Mouse (Mus musculus) heart, embryonic 14.5 days (tissue): ENCODE measurements at regions not wholly inside any gene's neighbourhood (a gene's known extent, or its start where the extent isn't known, plus 50 kb on each side); places are given as distances from the start of the nearest gene placed in this dataset.

Experiments used
- ATAC-seq: fragments of 200-750 bp; cut with Nextera tagmentation; 2 replicates; pipeline ENCODE4 v1.8.0; 2017; ENCODE audit warnings: low read depth, moderate TSS enrichment; ENCODE audit not compliant: insufficient number of reproducible peaks, insufficient read depth, low FRiP score
- H3K27ac ChIP-seq, 2 experiments: fragments of 200-500 bp in 1 of 2; fragments of 300-500 bp in 1 of 2; sonication (generic) in 1 of 2; replicated peaks in 1 of 2; 2 replicates each; pipeline ENCODE4 v1.5.1; 2012 to 2014; ENCODE audit warnings: low read depth in 2 of 2, low read length in 2 of 2, control low read depth in 1 of 2, mild to moderate bottlenecking in 1 of 2, mixed read lengths in 1 of 2; ENCODE audit not compliant: control insufficient read depth in 1 of 2, insufficient read depth in 1 of 2
- H3K27me3 ChIP-seq: fragments of 300-500 bp; sonication (generic); 2 replicates; pipeline ENCODE4 v1.6.1; 2014; ENCODE audit warnings: mild to moderate bottlenecking, low read length, control low read depth; ENCODE audit not compliant: control insufficient read depth, insufficient read depth
- H3K36me3 ChIP-seq: fragments of 300-500 bp; sonication (generic); 2 replicates; pipeline ENCODE4 v1.6.1; 2014; ENCODE audit warnings: mild to moderate bottlenecking, control low read depth, low read length, mixed read lengths; ENCODE audit not compliant: control insufficient read depth, insufficient read depth
- H3K4me1 ChIP-seq, 2 experiments: fragments of 200-500 bp in 1 of 2; fragments of 300-500 bp in 1 of 2; sonication (generic) in 1 of 2; 2 replicates each; pipeline ENCODE4 v1.6.1; 2012 to 2014; ENCODE audit warnings: low read length in 2 of 2, control low read depth in 1 of 2, mixed read lengths in 1 of 2; ENCODE audit not compliant: control insufficient read depth in 2 of 2, insufficient read depth in 2 of 2
- H3K4me2 ChIP-seq: fragments of 300-500 bp; sonication (generic); 2 replicates; pipeline ENCODE4 v1.6.1; 2014; ENCODE audit warnings: mild to moderate bottlenecking, low read length
- H3K4me3 ChIP-seq, 2 experiments: fragments of 200-500 bp in 1 of 2; fragments of 300-500 bp in 1 of 2; sonication (generic) in 1 of 2; 2 replicates each; pipeline ENCODE4 v1.5.1; 2012 to 2014; ENCODE audit warnings: low read length in 2 of 2, mild to moderate bottlenecking in 2 of 2, control low read depth in 1 of 2, low read depth in 1 of 2, moderate library complexity in 1 of 2; ENCODE audit not compliant: control insufficient read depth in 1 of 2, insufficient read depth in 1 of 2
- H3K9ac ChIP-seq: fragments of 300-500 bp; sonication (generic); 2 replicates; pipeline ENCODE4 v1.6.1; 2014; ENCODE audit warnings: mild to moderate bottlenecking, low read length
- H3K9me3 ChIP-seq: fragments of 300-500 bp; sonication (generic); 2 replicates; pipeline ENCODE4 v1.6.1; 2016; ENCODE audit warnings: low read length, control low read depth; ENCODE audit not compliant: control insufficient read depth
- WGBS: fragments of 180-500 bp; shearing (Covaris S2); extraction: QIAGEN DNeasy Blood & Tissue Kit; methylation state at CpG from one replicate; pipeline ENCODE4 v1.1.7; 2014; 5-methylcytosine and 5-hydroxymethylcytosine counted together

DNA sequence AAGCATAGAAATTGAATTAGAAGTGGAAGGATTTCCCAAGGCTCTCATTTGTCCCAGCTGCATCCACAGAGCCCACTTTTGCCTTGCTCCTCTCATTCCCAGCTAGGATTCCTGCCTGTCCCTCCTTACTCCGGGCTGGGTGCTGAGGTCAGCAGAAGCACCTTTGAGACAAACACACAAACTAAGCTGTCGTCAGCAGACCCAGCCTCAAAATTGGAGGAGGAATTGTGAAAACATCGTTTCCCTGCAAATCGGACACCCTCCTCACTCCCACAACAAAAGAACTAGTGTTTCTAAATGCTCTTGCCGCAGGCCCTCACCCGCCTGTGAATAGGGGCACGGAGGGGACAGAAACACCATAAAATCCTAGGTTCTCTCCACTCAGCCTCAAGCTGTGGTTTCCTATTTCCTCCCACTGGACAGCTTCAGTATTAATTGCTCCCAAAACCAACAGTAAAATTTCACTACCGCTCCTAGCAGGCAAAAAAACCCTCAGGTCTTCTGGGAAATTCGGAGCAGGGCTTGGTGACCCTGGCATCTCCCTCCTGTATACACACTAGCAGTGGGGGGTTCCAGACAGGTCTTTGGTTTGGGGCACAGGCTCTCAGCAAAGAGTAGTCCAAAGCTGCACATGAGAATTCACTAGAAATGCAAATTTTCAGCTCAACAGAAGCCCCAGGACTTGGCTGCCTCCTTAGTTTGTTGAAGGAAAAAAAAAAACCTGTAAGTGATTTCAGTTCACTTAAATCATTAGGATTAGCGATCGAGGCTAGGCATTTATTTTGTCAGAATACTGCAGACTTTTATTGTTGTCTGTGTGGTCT is 123.5 kb upstream of the Adamts9 start:
- ATAC-seq: no peak
- WGBS: 81% methylated on average over 11 of the region's 11 CpGs
- Histone ChIP-seq H3K36me3 (no peaks in the 10 kb centered on the region), H3K4me2 (peak overlapping the region; percentile 48), H3K27ac (peak overlapping the region; percentile 34 to 45; a peak in 1 of 4 replicates), H3K9ac (no peak overlapping the region), H3K9me3 (no peaks in the 10 kb centered on the region), H3K4me1 (peaks cover 4 to 13% of the 10 kb centered on the region in 2 experiments), H3K27me3 (no peaks in the 10 kb centered on the region), H3K4me3 (no peak overlapping the region)

GRCm38 (mm10) chr6:93065917-93066552 is 122.7 kb upstream of the Adamts9 start:
- no peak for ATAC-seq
- H3K9ac ChIP-seq: no peak overlapping the region
- peak overlapping the region; percentile 48 for H3K4me2 ChIP-seq
- no peaks in the 10 kb centered on the region for H3K36me3 ChIP-seq
- H3K27me3 ChIP-seq: no peaks in the 10 kb centered on the region
- 57% methylated on average over 12 of the region's 12 CpGs for WGBS
- H3K27ac ChIP-seq: peak overlapping the region; percentile 28 to 45; a peak in 3 of 4 replicates
- 0 out of 4 replicates have a peak overlapping the region, but pooled peaks of 1 of the 2 experiments have one; percentile 3 for H3K4me3 ChIP-seq
- H3K9me3 ChIP-seq: no peaks in the 10 kb centered on the region
- peaks cover 4 to 13% of the 10 kb centered on the region in 2 experiments for H3K4me1 ChIP-seq

DNA sequence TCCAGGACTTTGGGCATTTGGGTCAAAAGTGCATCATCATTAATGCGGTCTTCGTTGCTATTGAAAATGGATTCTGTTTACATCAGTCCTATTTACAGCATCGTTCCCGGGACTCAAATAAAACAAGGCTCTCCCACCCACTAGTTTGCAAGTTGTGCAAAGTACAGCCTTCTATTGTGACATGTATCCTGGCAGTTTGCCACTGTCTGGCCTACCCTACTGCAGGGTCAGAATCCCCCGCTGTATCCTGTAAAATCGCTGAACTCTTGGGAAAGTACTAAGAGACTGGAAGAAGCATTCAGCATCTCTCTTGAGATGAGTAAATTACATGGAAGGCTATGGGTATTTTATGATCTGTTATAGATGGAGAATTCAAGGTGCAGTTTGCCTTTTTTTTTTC is 122.1 kb upstream of the Adamts9 start:
- no peak overlapping the region for H3K9ac ChIP-seq
- no peak overlapping the region for H3K4me3 ChIP-seq
- no peaks in the 10 kb centered on the region for H3K27me3 ChIP-seq
- no peaks in the 10 kb centered on the region for H3K9me3 ChIP-seq
- H3K4me1 ChIP-seq: peaks cover 4 to 13% of the 10 kb centered on the region in 2 experiments
- no peak overlapping the region for H3K4me2 ChIP-seq
- H3K27ac ChIP-seq: no peak overlapping the region
- no peak for ATAC-seq
- WGBS: 65% methylated on average over 6 of the region's 6 CpGs
- no peaks in the 10 kb centered on the region for H3K36me3 ChIP-seq

DNA sequence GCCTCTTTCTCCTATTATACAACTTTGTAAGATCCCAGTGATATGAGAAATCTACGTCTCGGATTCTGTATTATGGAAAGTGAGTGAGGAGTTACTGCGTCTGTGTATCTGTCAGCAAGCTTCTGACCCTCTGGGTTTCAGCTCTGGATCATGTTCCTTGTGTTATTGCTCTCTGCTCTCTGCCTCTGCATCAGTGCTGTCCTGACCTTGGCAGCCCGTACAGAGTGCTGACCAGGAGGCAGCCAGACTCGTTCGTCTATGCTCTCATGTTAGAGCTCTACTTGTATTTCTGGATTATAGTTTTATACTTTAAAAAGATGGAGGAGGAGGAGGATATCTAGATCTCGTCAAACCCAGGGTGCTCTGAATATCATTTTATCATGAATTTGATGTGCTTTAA is 121.1 kb upstream of the Adamts9 start:
- H3K9me3 ChIP-seq: no peaks in the 10 kb centered on the region
- H3K4me3 ChIP-seq: no peak overlapping the region
- no peaks in the 10 kb centered on the region for H3K27me3 ChIP-seq
- no peak for ATAC-seq
- peaks cover 4 to 13% of the 10 kb centered on the region in 2 experiments for H3K4me1 ChIP-seq
- no peak overlapping the region for H3K27ac ChIP-seq
- H3K9ac ChIP-seq: no peak overlapping the region
- H3K4me2 ChIP-seq: no peak overlapping the region
- no peaks in the 10 kb centered on the region for H3K36me3 ChIP-seq
- whole genome bisulfite sequencing: 66% methylated on average over 7 of the region's 7 CpGs

GRCm38 (mm10) chr6:93061741-93062140 is 118.4 kb upstream of the Adamts9 start:
- ATAC-seq: no peak
- H3K4me1 ChIP-seq: peaks cover 4 to 13% of the 10 kb centered on the region in 2 experiments

DNA sequence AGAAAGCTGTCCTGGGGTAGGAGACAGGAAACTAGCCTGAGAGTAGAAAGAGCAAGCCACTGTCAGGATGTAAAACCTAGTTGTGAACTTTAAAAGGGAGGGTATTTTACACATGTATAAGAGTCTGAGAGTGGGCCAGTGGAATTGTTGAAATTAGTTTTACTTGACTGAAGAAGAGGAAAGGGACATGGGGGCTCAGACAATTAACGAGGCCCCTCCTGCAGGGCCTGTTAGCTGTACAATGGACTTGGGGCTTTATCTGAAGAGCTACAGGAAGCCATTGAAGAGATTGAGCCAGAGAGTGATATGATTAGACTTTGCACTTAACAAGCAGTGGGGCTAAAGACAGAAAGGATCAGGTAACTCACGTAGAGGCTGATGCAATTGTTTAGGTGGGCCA is 102.2 kb upstream of the Adamts9 start:
- Histone ChIP-seq H3K9ac (no peak overlapping the region), H3K4me3 (no peak overlapping the region), H3K4me1 (no peaks in the 10 kb centered on the region; a peak in 1 of 4 replicates), H3K27me3 (no peaks in the 10 kb centered on the region), H3K27ac (no peak overlapping the region), H3K4me2 (no peak overlapping the region), H3K9me3 (no peaks in the 10 kb centered on the region), H3K36me3 (no peaks in the 10 kb centered on the region)
- 16% methylated on average over 2 of the region's 2 CpGs for WGBS
- no peak for ATAC-seq

More at GRCm38 (mm10) chr6:93061741-93062140, 118.4 kb upstream of the Adamts9 start:
- 73% methylated on average over 3 of the region's 3 CpGs for WGBS
- H3K9ac ChIP-seq: no peak overlapping the region
- no peak overlapping the region for H3K27ac ChIP-seq
- no peaks in the 10 kb centered on the region for H3K36me3 ChIP-seq
- H3K4me3 ChIP-seq: no peak overlapping the region
- H3K4me2 ChIP-seq: no peak overlapping the region
- no peaks in the 10 kb centered on the region for H3K27me3 ChIP-seq
- no peaks in the 10 kb centered on the region for H3K9me3 ChIP-seq

DNA sequence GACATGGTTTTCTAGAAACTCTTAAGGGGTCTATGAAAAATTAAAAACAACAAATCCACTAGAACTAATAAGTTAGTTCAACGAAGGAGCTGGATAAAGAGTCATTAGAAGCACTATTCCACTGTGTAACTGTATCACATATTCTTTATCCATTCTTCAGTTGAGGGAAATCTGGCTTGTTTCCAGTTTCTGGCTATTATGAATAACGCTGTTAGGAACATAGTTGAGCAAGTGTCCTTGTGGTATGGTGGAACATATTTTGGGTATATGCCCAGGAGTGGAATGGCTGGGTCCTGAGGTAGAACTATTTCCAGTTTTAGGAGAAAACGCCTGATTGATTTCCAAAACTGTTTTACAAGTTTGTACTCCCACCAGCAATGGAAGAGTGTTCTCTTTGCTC is 97.7 kb upstream of the Adamts9 start:
- Histone ChIP-seq H3K9me3 (peaks cover 4% of the 10 kb centered on the region; the same call in 1 of the 2 replicates), H3K4me3 (no peak overlapping the region), H3K27ac (no peak overlapping the region), H3K4me1 (no peaks in the 10 kb centered on the region; a peak in 1 of 4 replicates), H3K4me2 (no peak overlapping the region), H3K27me3 (no peaks in the 10 kb centered on the region), H3K9ac (no peak overlapping the region), H3K36me3 (no peaks in the 10 kb centered on the region)
- 73% methylated on average over 3 of the region's 3 CpGs for WGBS
- no peak for ATAC-seq
